Mouse (Mus musculus): ENCODE results near the gene Exoc4. TPM values are rescaled to one million over a fixed set of nuclear protein-coding genes. Genes with fewer than 3 reads are reported as not detected.

Gene Exoc4
- polyA plus RNA-seq, 1 experiment = 9.6 TPM

DNA sequence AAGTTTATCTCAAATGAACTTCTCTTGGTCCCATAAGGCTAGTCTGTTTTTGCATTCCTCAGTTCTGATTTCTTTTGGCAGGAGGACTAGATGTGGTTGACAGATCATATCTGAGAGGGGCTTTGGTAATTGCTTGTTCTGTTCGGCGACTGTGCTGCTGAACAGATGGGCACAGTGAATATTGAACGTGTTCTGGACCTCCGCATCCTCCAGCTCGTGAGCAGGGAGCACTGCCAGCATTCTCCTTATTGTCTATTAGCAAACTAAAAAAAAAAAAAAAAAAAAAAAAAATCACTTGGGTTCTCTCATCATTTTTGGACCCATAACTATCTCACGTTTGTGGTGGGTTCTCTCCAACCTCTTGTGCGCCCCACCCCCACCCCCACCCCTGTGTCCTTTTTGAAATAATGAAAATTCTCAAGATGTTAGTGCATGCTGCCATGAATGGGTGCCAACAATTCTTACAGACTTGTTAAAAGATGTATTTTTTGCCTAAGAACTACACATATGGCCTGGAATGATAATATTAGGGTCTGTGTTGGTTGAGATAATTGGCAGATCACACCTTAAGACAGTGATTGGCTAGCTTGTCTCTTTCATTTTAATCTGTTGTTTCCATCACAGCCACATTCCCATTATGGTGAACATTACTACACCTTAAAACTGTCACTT lies 276.9 kb downstream of the Exoc4 start:
- WGBS = 92% methylated on average over 7 of the region's 7 CpGs

GRCm38 (mm10) chr6:33540356-33540755 lies 291.5 kb downstream of the Exoc4 start:
- Histone ChIP-seq H3K4me3 (ENCODE audit: insufficient read depth, low read depth, low read length) (no peak overlapping the region), H3K4me1 (ENCODE audit: control insufficient read depth, insufficient read depth, low read length) (no peaks in the 10 kb centered on the region), H3K27ac (ENCODE audit: insufficient read depth, low read depth, low read length) (no peak overlapping the region), H3K36me3 (ENCODE audit: control insufficient read depth, insufficient read depth, low read length) (no peaks in the 10 kb centered on the region; the same call in 1 of the 2 replicates), H3K27me3 (replicated peaks; ENCODE audit: control insufficient read depth, insufficient read depth, low read length) (no peaks in the 10 kb centered on the region)
- no peak for DNase-seq
- TF ChIP-seq CTCF (conservative IDR thresholded peaks at IDR 0.05; ENCODE audit: insufficient read depth, insufficient read length, low read depth, low read length) (no peak), POLR2A (IDR thresholded peaks at IDR 0.05; ENCODE audit: low read depth, low read length) (no peak)
- 60% methylated on average over 1 of the region's 1 CpGs for WGBS

More for the DNA sequence above, 276.9 kb downstream of the Exoc4 start:
- H3K36me3 ChIP-seq (ENCODE audit: control insufficient read depth, insufficient read depth, low read length) = no peaks in the 10 kb centered on the region
- no peaks in the 10 kb centered on the region for H3K4me1 ChIP-seq (ENCODE audit: control insufficient read depth, insufficient read depth, low read length)
- no peaks in the 10 kb centered on the region for H3K27me3 ChIP-seq (replicated peaks; ENCODE audit: control insufficient read depth, insufficient read depth, low read length)
- no peak overlapping the region for H3K4me3 ChIP-seq (ENCODE audit: insufficient read depth, low read depth, low read length)
- H3K27ac ChIP-seq (ENCODE audit: insufficient read depth, low read depth, low read length) = no peak overlapping the region
- TF ChIP-seq CTCF (conservative IDR thresholded peaks at IDR 0.05; ENCODE audit: insufficient read depth, insufficient read length, low read depth, low read length) = no peak
- TF ChIP-seq POLR2A (IDR thresholded peaks at IDR 0.05; ENCODE audit: low read depth, low read length) = no peak
- DNase-seq = no peak

DNA sequence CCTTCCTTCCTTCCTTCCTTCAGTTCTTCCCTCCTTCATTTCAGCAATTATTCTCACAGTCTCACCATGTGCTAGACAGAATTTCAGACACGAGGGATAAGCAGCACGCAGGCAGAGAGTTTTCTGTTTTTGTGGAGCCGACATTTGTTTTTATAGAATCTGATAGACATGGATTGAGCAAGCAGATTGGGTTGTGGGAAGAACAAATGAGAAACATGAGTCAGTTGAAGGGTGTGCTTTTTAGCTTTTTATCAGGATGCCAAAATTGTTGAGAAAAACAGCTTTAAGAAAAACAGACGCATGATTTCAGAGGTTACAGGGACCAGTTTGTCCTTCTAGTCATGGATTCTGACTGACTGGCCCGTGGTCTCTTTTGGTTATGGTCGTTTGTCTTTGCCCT lies 293.8 kb downstream of the Exoc4 start:
- no peaks in the 10 kb centered on the region for H3K4me1 ChIP-seq (ENCODE audit: control insufficient read depth, insufficient read depth, low read length)
- no peaks in the 10 kb centered on the region for H3K27me3 ChIP-seq (replicated peaks; ENCODE audit: control insufficient read depth, insufficient read depth, low read length)
- no peak for DNase-seq
- TF ChIP-seq CTCF (conservative IDR thresholded peaks at IDR 0.05; ENCODE audit: insufficient read depth, insufficient read length, low read depth, low read length) (no peak), POLR2A (IDR thresholded peaks at IDR 0.05; ENCODE audit: low read depth, low read length) (no peak)
- no peak overlapping the region for H3K4me3 ChIP-seq (ENCODE audit: insufficient read depth, low read depth, low read length)
- no peaks in the 10 kb centered on the region; the same call in 1 of the 2 replicates for H3K36me3 ChIP-seq (ENCODE audit: control insufficient read depth, insufficient read depth, low read length)
- no peak overlapping the region for H3K27ac ChIP-seq (ENCODE audit: insufficient read depth, low read depth, low read length)
- WGBS = 92% methylated on average over 6 of the region's 6 CpGs

DNA sequence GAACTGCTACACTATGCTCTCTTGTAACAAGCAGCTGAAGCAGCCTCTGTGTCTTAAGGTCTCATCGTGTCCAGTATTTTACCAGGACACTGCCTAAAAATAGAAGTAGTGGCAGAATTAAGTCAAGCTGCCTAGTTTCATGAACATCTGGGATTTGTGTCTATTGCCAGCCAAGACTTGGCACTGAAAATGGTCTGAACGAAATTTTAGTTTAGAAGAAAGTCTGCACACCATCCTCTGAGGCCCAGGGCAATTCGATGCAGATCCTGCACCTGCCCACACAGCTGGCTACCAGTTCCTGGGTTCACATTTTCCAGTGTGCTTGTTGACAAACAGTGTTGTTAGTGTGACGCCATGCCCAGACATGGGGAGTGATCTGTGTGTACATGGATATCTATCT lies 303.0 kb downstream of the Exoc4 start:
- Histone ChIP-seq H3K27me3 (replicated peaks; ENCODE audit: control insufficient read depth, insufficient read depth, low read length) (no peaks in the 10 kb centered on the region), H3K4me3 (ENCODE audit: insufficient read depth, low read depth, low read length) (no peak overlapping the region), H3K4me1 (ENCODE audit: control insufficient read depth, insufficient read depth, low read length) (no peaks in the 10 kb centered on the region), H3K36me3 (ENCODE audit: control insufficient read depth, insufficient read depth, low read length) (no peaks in the 10 kb centered on the region), H3K27ac (ENCODE audit: insufficient read depth, low read depth, low read length) (no peak overlapping the region)
- WGBS = 85% methylated on average over 4 of the region's 4 CpGs
- TF ChIP-seq CTCF (conservative IDR thresholded peaks at IDR 0.05; ENCODE audit: insufficient read depth, insufficient read length, low read depth, low read length) (no peak), POLR2A (IDR thresholded peaks at IDR 0.05; ENCODE audit: low read depth, low read length) (no peak)
- no peak for DNase-seq

- WGBS = 96% methylated on average over 1 of the region's 1 CpGs
- H3K27ac ChIP-seq (ENCODE audit: insufficient read depth, low read depth, low read length) = no peak overlapping the region
- no peak for DNase-seq
- H3K36me3 ChIP-seq (ENCODE audit: control insufficient read depth, insufficient read depth, low read length) = no peaks in the 10 kb centered on the region
- TF ChIP-seq POLR2A (IDR thresholded peaks at IDR 0.05; ENCODE audit: low read depth, low read length) = no peak
- no peak for TF ChIP-seq CTCF (conservative IDR thresholded peaks at IDR 0.05; ENCODE audit: insufficient read depth, insufficient read length, low read depth, low read length)
- no peaks in the 10 kb centered on the region for H3K27me3 ChIP-seq (replicated peaks; ENCODE audit: control insufficient read depth, insufficient read depth, low read length)
- H3K4me1 ChIP-seq (ENCODE audit: control insufficient read depth, insufficient read depth, low read length) = no peaks in the 10 kb centered on the region
- H3K4me3 ChIP-seq (ENCODE audit: insufficient read depth, low read depth, low read length) = no peak overlapping the region
Measured at GRCm38 (mm10) chr6:33560925-33561324, 312.0 kb downstream of the Exoc4 start.

DNA sequence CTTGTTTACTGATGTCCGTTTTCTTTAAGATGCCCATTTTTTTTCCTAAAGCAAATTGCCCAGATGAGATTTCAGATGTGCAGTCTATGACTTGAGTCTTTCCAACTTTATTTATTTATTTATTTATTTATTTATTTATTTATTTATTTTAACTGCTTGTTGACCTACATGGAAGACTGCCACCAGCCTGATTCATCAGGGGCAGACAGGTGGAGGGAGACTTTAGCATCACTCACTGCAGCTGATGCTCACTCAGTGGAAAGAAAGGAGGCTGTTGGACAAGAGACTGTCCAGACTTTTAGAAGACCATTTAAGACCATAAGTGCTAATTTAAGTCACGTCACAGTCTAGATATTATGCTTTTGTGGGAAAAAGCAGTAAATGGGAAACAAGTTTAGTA lies 313.0 kb downstream of the Exoc4 start:
- Histone ChIP-seq H3K4me1 (ENCODE audit: control insufficient read depth, insufficient read depth, low read length) (no peaks in the 10 kb centered on the region), H3K27ac (ENCODE audit: insufficient read depth, low read depth, low read length) (no peak overlapping the region), H3K4me3 (ENCODE audit: insufficient read depth, low read depth, low read length) (no peak overlapping the region), H3K27me3 (replicated peaks; ENCODE audit: control insufficient read depth, insufficient read depth, low read length) (no peaks in the 10 kb centered on the region), H3K36me3 (ENCODE audit: control insufficient read depth, insufficient read depth, low read length) (no peaks in the 10 kb centered on the region)
- no peak for TF ChIP-seq POLR2A (IDR thresholded peaks at IDR 0.05; ENCODE audit: low read depth, low read length)
- no peak for TF ChIP-seq CTCF (conservative IDR thresholded peaks at IDR 0.05; ENCODE audit: insufficient read depth, insufficient read length, low read depth, low read length)
- WGBS = 96% methylated on average over 2 of the region's 2 CpGs
- no peak for DNase-seq

DNA sequence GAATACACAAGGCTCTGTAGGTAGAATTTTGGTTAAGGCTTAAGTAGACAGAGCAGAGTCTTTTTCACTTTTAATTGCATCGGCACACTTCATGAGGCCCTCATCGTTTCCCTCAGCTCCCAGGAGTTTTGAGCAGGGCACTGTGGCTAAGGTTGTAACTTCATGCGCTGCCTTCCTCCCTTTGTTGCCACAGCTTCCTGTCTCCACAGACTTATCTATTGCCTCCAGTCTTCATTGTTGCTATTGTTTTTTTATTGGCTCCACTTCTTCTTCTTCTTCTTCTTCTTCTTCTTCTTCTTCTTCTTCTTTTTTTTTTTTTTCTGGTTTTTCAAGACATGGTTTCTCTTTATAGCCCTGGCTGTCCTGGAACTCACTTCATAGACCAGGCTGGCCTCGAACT lies 327.1 kb downstream of the Exoc4 start:
- H3K4me3 ChIP-seq (ENCODE audit: insufficient read depth, low read depth, low read length) = no peak overlapping the region
- no peak overlapping the region for H3K27ac ChIP-seq (ENCODE audit: insufficient read depth, low read depth, low read length)
- H3K27me3 ChIP-seq (replicated peaks; ENCODE audit: control insufficient read depth, insufficient read depth, low read length) = no peaks in the 10 kb centered on the region
- DNase-seq = no peak
- H3K4me1 ChIP-seq (ENCODE audit: control insufficient read depth, insufficient read depth, low read length) = no peaks in the 10 kb centered on the region
- 76% methylated on average over 4 of the region's 4 CpGs for WGBS
- no peak for TF ChIP-seq POLR2A (IDR thresholded peaks at IDR 0.05; ENCODE audit: low read depth, low read length)
- no peak for TF ChIP-seq CTCF (conservative IDR thresholded peaks at IDR 0.05; ENCODE audit: insufficient read depth, insufficient read length, low read depth, low read length)
- no peaks in the 10 kb centered on the region for H3K36me3 ChIP-seq (ENCODE audit: control insufficient read depth, insufficient read depth, low read length)

Measured in kidney, adult 2 months (tissue).